Mouse (Mus musculus) small intestine, adult 2 months (tissue): ENCODE results near the gene Glis1.

Experiments
- CTCF ChIP-seq: fragments of 200-500 bp; IDR thresholded peaks from 2 replicates; pipeline ENCODE4 v1.5.1; 2012; ENCODE audit warnings: low read depth, mild to moderate bottlenecking, control low read depth, inconsistent platforms, low read length, moderate library complexity, mixed read lengths; ENCODE audit not compliant: insufficient replicate concordance, insufficient read length; ENCODE audit errors: extremely low read depth
- POLR2A ChIP-seq: fragments of 200-500 bp; IDR thresholded peaks from 2 replicates; pipeline ENCODE4 v1.6.1; 2012; ENCODE audit warnings: low read depth, mild to moderate bottlenecking, control low read depth, inconsistent platforms, low read length, moderate library complexity

DNA sequence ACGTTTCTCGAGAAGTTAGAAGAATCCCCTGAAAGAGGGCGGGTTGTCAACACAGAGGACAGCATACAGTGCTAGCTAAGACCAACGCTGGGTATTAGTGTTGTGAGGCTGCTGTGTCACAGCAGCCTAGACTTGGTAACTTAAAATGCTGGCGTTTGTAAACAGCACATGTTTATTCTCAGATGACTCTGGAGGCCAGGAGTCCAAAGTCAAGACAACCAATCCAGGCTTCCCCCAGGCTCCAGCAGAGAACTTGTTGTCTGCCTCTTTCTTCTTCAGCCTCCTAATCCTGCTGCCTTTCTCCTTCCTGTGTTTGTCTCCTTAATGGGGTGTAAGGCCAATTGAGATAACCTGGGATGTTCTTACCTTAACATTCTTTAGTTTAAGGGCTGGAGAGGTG, 110.5 kb downstream of the Glis1 start:
- TF ChIP-seq CTCF (no peak), POLR2A (no peak)
